Mouse (Mus musculus) lung, postnatal 0 days (tissue): ENCODE results near the gene Prnp. TPM values are rescaled to one million over a fixed set of nuclear protein-coding genes. Genes with fewer than 3 reads are reported as not detected.

Experiments used
- ATAC-seq: fragments of 200-750 bp; cut with Nextera tagmentation; 2 replicates; pipeline ENCODE4 v1.8.0; 2017; ENCODE audit warnings: moderate library complexity
- DNase-seq: peaks from one replicate; pipeline ENCODE4 v3.0.0-alpha.2; 2016; ENCODE audit warnings: low spot score
- H3K27ac ChIP-seq: fragments of 300-500 bp; sonication (generic); 2 replicates; pipeline ENCODE4 v1.5.1; 2014; ENCODE audit warnings: antibody characterized with exemption, mild to moderate bottlenecking, low read length, mixed read lengths
- H3K27me3 ChIP-seq: fragments of 300-500 bp; sonication (generic); replicated peaks from 2 replicates; pipeline ENCODE4 v1.6.1; 2014; ENCODE audit warnings: low read length, mixed read lengths; ENCODE audit not compliant: insufficient read depth
- H3K36me3 ChIP-seq: fragments of 300-500 bp; sonication (generic); 2 replicates; pipeline ENCODE4 v1.6.1; 2014; ENCODE audit warnings: low read length, mixed read lengths; ENCODE audit not compliant: insufficient read depth
- H3K4me1 ChIP-seq: fragments of 300-500 bp; sonication (generic); 2 replicates; pipeline ENCODE4 v1.6.1; 2014; ENCODE audit warnings: antibody characterized with exemption, low read depth, low read length, mixed read lengths; ENCODE audit not compliant: insufficient read depth
- H3K4me2 ChIP-seq: fragments of 300-500 bp; sonication (generic); replicated peaks from 2 replicates; pipeline ENCODE4 v1.6.1; 2014; ENCODE audit warnings: low read depth, mild to moderate bottlenecking, low read length, moderate library complexity, mixed read lengths
- H3K4me3 ChIP-seq: fragments of 300-500 bp; sonication (generic); 2 replicates; pipeline ENCODE4 v1.5.1; 2014; ENCODE audit warnings: low read depth, low read length
- H3K9ac ChIP-seq: fragments of 300-500 bp; sonication (generic); replicated peaks from 2 replicates; pipeline ENCODE4 v1.6.1; 2014; ENCODE audit warnings: low read depth, mild to moderate bottlenecking
- H3K9me3 ChIP-seq: fragments of 300-500 bp; sonication (generic); 2 replicates; pipeline ENCODE4 v1.6.1; 2016; ENCODE audit warnings: low read length, mixed read lengths
- CTCF ChIP-seq: IDR thresholded peaks from 2 replicates; pipeline ENCODE4 v1.5.1; 2016; ENCODE audit warnings: antibody characterized with exemption, mild to moderate bottlenecking
- EP300 ChIP-seq: IDR thresholded peaks from 2 replicates; pipeline ENCODE4 v1.6.1; 2016; ENCODE audit warnings: antibody characterized with exemption, mild to moderate bottlenecking, control low read depth
- WGBS: fragments of 180-500 bp; shearing (Covaris S2); extraction: QIAGEN DNeasy Blood & Tissue Kit; methylation state at CpG from one replicate; pipeline ENCODE4 v1.1.7; 2014; 5-methylcytosine and 5-hydroxymethylcytosine counted together
- polyA plus RNA-seq: library from polyadenylated mRNA; unstranded; fragments of >200 nt; fragmentation: Nextera tagmentation; extraction: Ambion mirVana; gene quantifications from 2 replicates; pipeline ENCODE4 v1.2.1, GENCODE M21; 2015

Gene Prnp
- polyA plus RNA-seq, 1 experiment from 2014 or later = 142 TPM

DNA sequence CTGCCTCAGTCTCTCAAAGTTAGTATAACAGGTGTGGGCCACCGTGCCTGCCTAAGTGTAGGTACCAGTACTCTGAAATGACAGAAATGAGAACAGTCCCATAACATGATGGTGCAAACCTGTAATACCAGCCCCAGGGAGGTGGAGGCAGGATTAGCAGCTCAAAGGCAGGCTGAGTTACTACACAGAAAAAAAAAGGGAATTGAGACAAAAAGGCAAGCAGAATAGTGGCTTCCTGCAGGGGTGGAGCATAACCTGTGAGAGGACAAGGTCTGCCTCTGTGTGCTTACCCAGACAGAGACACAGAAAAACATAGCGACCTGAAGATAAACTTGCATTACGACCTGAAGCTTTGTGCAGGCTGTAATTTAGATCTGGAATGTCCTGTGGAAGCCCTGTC lies 66.9 kb downstream of the Prnp start:
- no peaks in the 10 kb centered on the region for H3K27me3 ChIP-seq
- no peaks in the 10 kb centered on the region for H3K4me1 ChIP-seq
- H3K9ac ChIP-seq = no peak overlapping the region
- no peak overlapping the region for H3K4me3 ChIP-seq
- H3K4me2 ChIP-seq = no peak overlapping the region
- no peaks in the 10 kb centered on the region for H3K36me3 ChIP-seq
- DNase-seq (no peak), ATAC-seq (no peak)
- H3K27ac ChIP-seq = no peak overlapping the region
- no peaks in the 10 kb centered on the region for H3K9me3 ChIP-seq
- TF ChIP-seq CTCF (no peak), EP300 (no peak)
- WGBS = 82% methylated on average over 3 of the region's 3 CpGs

DNA sequence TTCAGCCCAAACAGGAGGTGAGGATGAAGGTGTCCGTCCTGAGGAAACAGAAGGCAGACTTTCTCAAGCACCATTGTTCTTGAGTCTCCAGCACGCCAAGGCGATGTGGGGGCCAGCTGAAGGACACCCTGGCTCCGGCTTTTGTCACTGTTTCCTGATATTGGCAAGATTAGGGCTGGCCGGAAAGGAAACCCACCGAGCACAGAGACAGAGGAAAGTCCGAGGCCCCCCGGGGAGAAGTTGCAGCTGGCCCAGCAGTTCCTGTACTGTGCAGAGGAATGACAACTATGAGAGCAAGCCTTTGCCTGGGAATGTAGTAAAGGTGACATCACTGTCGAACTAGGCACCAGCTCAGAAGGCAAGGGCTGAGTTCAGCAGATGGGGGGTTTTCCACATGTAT lies 71.1 kb downstream of the Prnp start:
- no peak overlapping the region for H3K27ac ChIP-seq
- no peak overlapping the region for H3K4me2 ChIP-seq
- no peaks in the 10 kb centered on the region for H3K27me3 ChIP-seq
- DNase-seq (peak; percentile 49), ATAC-seq (peak; percentile 85)
- no peak overlapping the region for H3K9ac ChIP-seq
- H3K9me3 ChIP-seq = no peaks in the 10 kb centered on the region
- 24% methylated on average over 9 of the region's 9 CpGs for WGBS
- no peak for TF ChIP-seq CTCF
- TF ChIP-seq EP300 = 0 out of 2 replicates have a peak, but pooled peaks have one; percentile 10
- no peaks in the 10 kb centered on the region for H3K4me1 ChIP-seq
- no peaks in the 10 kb centered on the region for H3K36me3 ChIP-seq
- no peak overlapping the region for H3K4me3 ChIP-seq

GRCm38 (mm10) chr2:131982546-131983196 lies 72.9 kb downstream of the Prnp start:
- no peak overlapping the region for H3K4me2 ChIP-seq
- no peak overlapping the region for H3K27ac ChIP-seq
- WGBS = 14% methylated on average over 6 of the region's 6 CpGs
- no peaks in the 10 kb centered on the region for H3K36me3 ChIP-seq
- peak; percentile 88 for DNase-seq
- no peak overlapping the region for H3K4me3 ChIP-seq
- no peaks in the 10 kb centered on the region for H3K9me3 ChIP-seq
- no peaks in the 10 kb centered on the region for H3K27me3 ChIP-seq
- no peak overlapping the region for H3K9ac ChIP-seq
- no peak for TF ChIP-seq EP300
- TF ChIP-seq CTCF = peak; percentile 99
- H3K4me1 ChIP-seq = no peaks in the 10 kb centered on the region
- peak; percentile 73 for ATAC-seq

GRCm38 (mm10) chr2:131987950-131988349 lies 78.2 kb downstream of the Prnp start:
- Histone ChIP-seq H3K4me2 (no peak overlapping the region), H3K4me3 (no peak overlapping the region), H3K27ac (no peak overlapping the region), H3K9me3 (no peaks in the 10 kb centered on the region), H3K27me3 (no peaks in the 10 kb centered on the region), H3K9ac (no peak overlapping the region), H3K4me1 (no peaks in the 10 kb centered on the region; the same call in 1 of the 2 replicates), H3K36me3 (no peaks in the 10 kb centered on the region)
- DNase-seq = no peak
- ATAC-seq = no peak
- 40% methylated on average over 3 of the region's 3 CpGs for WGBS
- no peak for TF ChIP-seq EP300
- TF ChIP-seq CTCF = peak; percentile 51

Other genes starting within 250 kb of the Prnp start
- gene Erv3, start 50.2 kb upstream of the Prnp start, polyA plus RNA-seq = not detected in 2 replicates
- gene Prn, start within 50 bp of the Prnp start, polyA plus RNA-seq = not detected in 2 replicates
- gene Prnd, start 40.9 kb downstream of the Prnp start, polyA plus RNA-seq = 3.5 and 6.0 TPM in 2 replicates
- gene Rassf2, start 120.3 kb downstream of the Prnp start, polyA plus RNA-seq = 10.0 and 15.2 TPM in 2 replicates
- 26.6 and 35.8 TPM in 2 replicates for gene Slc23a2, start 235.2 kb downstream of the Prnp start, polyA plus RNA-seq